ENCODE assay signal across 24 mouse cellular contexts in the genomic region with DNA sequence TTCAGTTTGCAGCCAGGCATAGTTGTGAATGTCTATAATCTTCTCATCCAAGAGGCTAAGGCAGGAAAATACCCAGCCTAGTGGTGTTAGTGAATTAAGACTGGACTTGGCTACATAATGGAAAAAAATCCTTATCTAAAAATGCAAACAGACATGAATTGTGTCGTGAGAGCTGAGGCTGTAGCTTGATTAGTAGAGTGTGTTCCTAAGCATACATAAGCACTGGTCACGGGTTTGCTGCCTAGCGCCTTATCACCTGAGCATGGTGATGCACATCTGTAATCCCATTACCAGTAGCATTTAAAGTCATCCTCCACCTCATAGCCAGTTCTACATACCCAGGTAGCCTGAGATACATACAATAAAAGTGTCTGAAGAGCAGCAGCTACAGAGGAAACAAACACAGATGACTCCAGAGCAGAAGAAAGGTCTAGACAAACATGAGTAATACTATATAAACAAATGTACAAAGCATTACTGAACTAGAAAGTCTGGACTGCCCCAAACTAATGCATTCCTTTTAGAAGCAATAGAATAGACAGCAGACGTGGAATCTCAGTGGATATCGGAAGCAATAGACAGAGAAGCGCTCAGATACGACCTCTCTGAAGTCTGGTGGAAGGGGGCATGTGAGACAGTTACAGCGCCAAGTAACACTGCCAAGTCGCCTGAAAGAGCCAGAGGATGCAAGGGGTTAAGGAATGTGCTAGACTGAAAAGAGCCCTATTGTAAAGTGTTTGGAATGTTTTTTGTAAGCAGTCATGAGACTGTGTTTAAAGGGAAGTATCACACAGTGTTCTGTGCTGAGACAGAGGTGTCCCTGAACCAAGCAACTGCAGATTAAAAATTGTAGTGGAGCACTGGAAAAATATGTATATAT.
DNase-seq lines count a peak whose midpoint lies in the region; ATAC-seq lines count a peak whose summit lies in the region.
"Had no signal": no experiment of that assay in that cellular context is flagged by ENCODE, and none has a peak within 500 bp of the region (broad histone marks: within the 10 kb centered on the region; RNA-seq: fewer than 3 reads in every experiment).

No protein-coding gene starts in this region.

- no peak for ATAC-seq in heart, embryonic 13.5 days (ENCODE audit: extremely low read depth, insufficient number of reproducible peaks, low FRiP score, low TSS enrichment)
- peak; percentile 40; the same call in 1 of the 2 replicates for ATAC-seq in neural tube, embryonic 13.5 days (ENCODE audit: low read depth)
- ATAC-seq in neural tube, embryonic 15.5 days (ENCODE audit: low FRiP score): no peak
- peak; percentile 66; the same call in 1 of the 2 replicates for ATAC-seq in stomach, embryonic 14.5 days (ENCODE audit: insufficient number of reproducible peaks, insufficient read depth, low FRiP score, low read depth)
- ATAC-seq: inflammation-experienced regulatory T-cells, adult 6 months; liver, embryonic 12.5 days; midbrain, embryonic 16.5 days had no signal

- WGBS in heart, embryonic 13.5 days: 47% methylated on average over 9 of the region's 9 CpGs
- 72% methylated on average over 9 of the region's 9 CpGs for WGBS in neural tube, embryonic 13.5 days
- WGBS in neural tube, embryonic 15.5 days: 71% methylated on average over 9 of the region's 9 CpGs
- 45% methylated on average over 9 of the region's 9 CpGs for WGBS in stomach, embryonic 14.5 days

- no peaks in the 10 kb centered on the region for H3K27me3 ChIP-seq in heart, embryonic 13.5 days (replicated peaks)
- H3K27me3 ChIP-seq in neural tube, embryonic 13.5 days: no peaks in the 10 kb centered on the region
- no peaks in the 10 kb centered on the region for H3K27me3 ChIP-seq in neural tube, embryonic 15.5 days (replicated peaks)
- no peaks in the 10 kb centered on the region for H3K27me3 ChIP-seq in stomach, embryonic 14.5 days (ENCODE audit: control insufficient read depth, insufficient read depth, low read length)
- H3K27me3 ChIP-seq: liver, embryonic 12.5 days had no signal

- no peak overlapping the region for H3K4me3 ChIP-seq in heart, embryonic 13.5 days
- H3K4me3 ChIP-seq in neural tube, embryonic 13.5 days: no peak overlapping the region
- no peak overlapping the region for H3K4me3 ChIP-seq in neural tube, embryonic 15.5 days (replicated peaks)
- no peak overlapping the region for H3K4me3 ChIP-seq in stomach, embryonic 14.5 days (ENCODE audit: low read depth, low read length)
- H3K4me3 ChIP-seq: forebrain, embryonic 10.5 days; limb, embryonic 13.5 days; liver, embryonic 12.5 days; midbrain, embryonic 10.5 days; myocyte had no signal

- intact Hi-C loops in heart, postnatal 14 days (cut with DNase I): no loop called here

- H3K4me1 ChIP-seq in heart, embryonic 13.5 days: peaks cover 10% of the 10 kb centered on the region
- peaks cover 5% of the 10 kb centered on the region; the same call in 1 of the 2 replicates for H3K4me1 ChIP-seq in neural tube, embryonic 13.5 days (replicated peaks)
- H3K4me1 ChIP-seq in neural tube, embryonic 15.5 days: no peaks in the 10 kb centered on the region
- H3K4me1 ChIP-seq in stomach, embryonic 14.5 days (ENCODE audit: control insufficient read depth, insufficient read depth, low read length): peaks cover 15% of the 10 kb centered on the region; the same call in 1 of the 2 replicates
- H3K4me1 ChIP-seq: liver, embryonic 12.5 days; midbrain, embryonic 10.5 days had no signal

- no peak for DNase-seq in heart, postnatal 14 days
- DNase-seq in layer of hippocampus, adult 8-10 months (ENCODE audit: low spot score in 2 of 2): no peak
- DNase-seq in cerebellum, adult 11 months: no peak
- DNase-seq: adrenal gland, postnatal 36 days; cerebellum, adult 18-20 months; cerebellum, postnatal 14 days; gastrocnemius, postnatal 25 days; heart, adult 18-20 months; heart, postnatal 4 days; kidney, postnatal 25 days; thymus, postnatal 36 days had no signal

- H3K9ac ChIP-seq in heart, embryonic 13.5 days: no peak overlapping the region
- H3K9ac ChIP-seq in neural tube, embryonic 13.5 days: no peak overlapping the region
- H3K9ac ChIP-seq in neural tube, embryonic 15.5 days (replicated peaks): no peak overlapping the region
- no peak overlapping the region for H3K9ac ChIP-seq in stomach, embryonic 14.5 days (replicated peaks; ENCODE audit: low read depth, low read length)
- H3K9ac ChIP-seq: hindbrain, embryonic 14.5 days; limb, embryonic 13.5 days; liver, embryonic 12.5 days had no signal

- no peak overlapping the region for H3K4me2 ChIP-seq in heart, embryonic 13.5 days
- H3K4me2 ChIP-seq in neural tube, embryonic 13.5 days: no peak overlapping the region
- no peak overlapping the region for H3K4me2 ChIP-seq in neural tube, embryonic 15.5 days
- H3K4me2 ChIP-seq in stomach, embryonic 14.5 days (replicated peaks; ENCODE audit: low read depth, low read length): no peak overlapping the region
- H3K4me2 ChIP-seq: hindbrain, embryonic 14.5 days; limb, embryonic 13.5 days; liver, embryonic 12.5 days had no signal

- no peaks in the 10 kb centered on the region for H3K36me3 ChIP-seq in heart, embryonic 13.5 days
- no peaks in the 10 kb centered on the region for H3K36me3 ChIP-seq in neural tube, embryonic 13.5 days
- no peaks in the 10 kb centered on the region for H3K36me3 ChIP-seq in neural tube, embryonic 15.5 days
- no peaks in the 10 kb centered on the region for H3K36me3 ChIP-seq in stomach, embryonic 14.5 days (ENCODE audit: control insufficient read depth, insufficient read depth, low read length)
- H3K36me3 ChIP-seq: forebrain, embryonic 10.5 days; limb, embryonic 13.5 days; liver, embryonic 12.5 days; midbrain, embryonic 10.5 days had no signal

- no peaks in the 10 kb centered on the region for H3K9me3 ChIP-seq in heart, embryonic 13.5 days
- H3K9me3 ChIP-seq in neural tube, embryonic 13.5 days: no peaks in the 10 kb centered on the region
- no peaks in the 10 kb centered on the region for H3K9me3 ChIP-seq in neural tube, embryonic 15.5 days (replicated peaks)
- no peaks in the 10 kb centered on the region for H3K9me3 ChIP-seq in stomach, embryonic 14.5 days (ENCODE audit: control insufficient read depth, low read depth, low read length)
- H3K9me3 ChIP-seq: forebrain, embryonic 10.5 days; limb, embryonic 13.5 days; liver, embryonic 12.5 days; midbrain, embryonic 10.5 days had no signal

- 0 out of 2 replicates have a peak overlapping the region, but pooled peaks have one; percentile 22 for H3K27ac ChIP-seq in heart, embryonic 13.5 days (replicated peaks)
- H3K27ac ChIP-seq in neural tube, embryonic 13.5 days (replicated peaks): no peak overlapping the region
- H3K27ac ChIP-seq in neural tube, embryonic 15.5 days (replicated peaks): no peak overlapping the region
- peak overlapping the region; percentile 44; the same call in 1 of the 2 replicates for H3K27ac ChIP-seq in stomach, embryonic 14.5 days (ENCODE audit: low read length)
- H3K27ac ChIP-seq: forebrain, embryonic 10.5 days; hindbrain, embryonic 14.5 days; limb, embryonic 13.5 days; liver, embryonic 12.5 days; macrophage; midbrain, embryonic 10.5 days had no signal

Comparison
In these comparisons a context has a peak if more than half of its experiments do, and no peak if none do; other contexts are left out.
1. ATAC-seq: peak in neural tube, embryonic 13.5 days (single experiment) and stomach, embryonic 14.5 days (single experiment); none in heart, embryonic 13.5 days (single experiment) and neural tube, embryonic 15.5 days (single experiment).
2. H3K27ac ChIP-seq: peak in heart, embryonic 13.5 days (single experiment) and stomach, embryonic 14.5 days (single experiment); none in neural tube, embryonic 13.5 days (single experiment) and neural tube, embryonic 15.5 days (single experiment).